Mouse (Mus musculus) liver, embryonic 12.5 days (tissue): ENCODE results near the gene Oprd1. TPM values are rescaled to one million over a fixed set of nuclear protein-coding genes. Genes with fewer than 3 reads are reported as not detected.

Experiments used
- ATAC-seq: fragments of 200-750 bp; cut with Nextera tagmentation; 2 replicates; pipeline ENCODE4 v1.8.0; 2017; ENCODE audit warnings: moderate number of reproducible peaks, mild to moderate bottlenecking, moderate library complexity
- H3K27ac ChIP-seq: fragments of 300-500 bp; sonication (generic); 2 replicates; pipeline ENCODE4 v1.5.1; 2016; ENCODE audit warnings: mild to moderate bottlenecking
- H3K27me3 ChIP-seq: fragments of 300-500 bp; sonication (generic); replicated peaks from 2 replicates; pipeline ENCODE4 v1.6.1; 2016; ENCODE audit warnings: mild to moderate bottlenecking, moderate library complexity
- H3K36me3 ChIP-seq: fragments of 300-500 bp; sonication (generic); 2 replicates; pipeline ENCODE4 v1.6.1; 2016; ENCODE audit warnings: mild to moderate bottlenecking, moderate library complexity
- H3K4me1 ChIP-seq: fragments of 300-500 bp; sonication (generic); 2 replicates; pipeline ENCODE4 v1.6.1; 2016
- H3K4me2 ChIP-seq: fragments of 300-500 bp; sonication (generic); 2 replicates; pipeline ENCODE4 v1.6.1; 2016; ENCODE audit warnings: mild to moderate bottlenecking, moderate library complexity
- H3K4me3 ChIP-seq: fragments of 300-500 bp; sonication (generic); 2 replicates; pipeline ENCODE4 v1.5.1; 2016; ENCODE audit warnings: mild to moderate bottlenecking, moderate library complexity
- H3K9ac ChIP-seq: fragments of 300-500 bp; sonication (generic); 2 replicates; pipeline ENCODE4 v1.6.1; 2016; ENCODE audit warnings: mild to moderate bottlenecking, moderate library complexity
- H3K9me3 ChIP-seq: fragments of 300-500 bp; sonication (generic); replicated peaks from 2 replicates; pipeline ENCODE4 v1.6.1; 2016; ENCODE audit warnings: mild to moderate bottlenecking, moderate library complexity
- WGBS: fragments of 180-500 bp; shearing (Covaris S2); methylation state at CpG from one replicate; pipeline ENCODE4 v1.1.7; 2016; ENCODE audit not compliant: insufficient replicate concordance; 5-methylcytosine and 5-hydroxymethylcytosine counted together
- polyA plus RNA-seq: library from polyadenylated mRNA; unstranded; fragments of >200 nt; fragmentation: Nextera tagmentation; extraction: Ambion mirVana; gene quantifications from 2 replicates; pipeline ENCODE4 v1.2.1, GENCODE M21; 2016

Gene Oprd1
- polyA plus RNA-seq, 1 experiment from 2014 or later, result 0.24 TPM

- no peak for ATAC-seq
- H3K9ac ChIP-seq, result peak overlapping the region; percentile 67
- 66% methylated on average over 10 of the region's 10 CpGs for WGBS
- no peaks in the 10 kb centered on the region for H3K9me3 ChIP-seq
- peaks cover 96% of the 10 kb centered on the region for H3K36me3 ChIP-seq
- H3K27ac ChIP-seq, result peak overlapping the region; percentile 79
- no peaks in the 10 kb centered on the region for H3K27me3 ChIP-seq
- H3K4me3 ChIP-seq, result peak overlapping the region; percentile 89
- H3K4me1 ChIP-seq, result peaks cover 98% of the 10 kb centered on the region
- peak overlapping the region; percentile 93 for H3K4me2 ChIP-seq
Measured at GRCm38 (mm10) chr4:132066101-132066773, 78.0 kb downstream of the Oprd1 start.

GRCm38 (mm10) chr4:132065578-132065977 is 78.7 kb downstream of the Oprd1 start:
- H3K4me1 ChIP-seq, result peaks cover 98% of the 10 kb centered on the region
- peaks cover 95% of the 10 kb centered on the region for H3K36me3 ChIP-seq
- peak overlapping the region; percentile 67 for H3K9ac ChIP-seq
- peak overlapping the region; percentile 93 for H3K4me2 ChIP-seq
- no peaks in the 10 kb centered on the region for H3K9me3 ChIP-seq
- ATAC-seq, result no peak
- peak overlapping the region; percentile 89 for H3K4me3 ChIP-seq
- no peaks in the 10 kb centered on the region for H3K27me3 ChIP-seq
- WGBS, result 22% methylated on average over 3 of the region's 3 CpGs
- peak overlapping the region; percentile 79 for H3K27ac ChIP-seq

DNA sequence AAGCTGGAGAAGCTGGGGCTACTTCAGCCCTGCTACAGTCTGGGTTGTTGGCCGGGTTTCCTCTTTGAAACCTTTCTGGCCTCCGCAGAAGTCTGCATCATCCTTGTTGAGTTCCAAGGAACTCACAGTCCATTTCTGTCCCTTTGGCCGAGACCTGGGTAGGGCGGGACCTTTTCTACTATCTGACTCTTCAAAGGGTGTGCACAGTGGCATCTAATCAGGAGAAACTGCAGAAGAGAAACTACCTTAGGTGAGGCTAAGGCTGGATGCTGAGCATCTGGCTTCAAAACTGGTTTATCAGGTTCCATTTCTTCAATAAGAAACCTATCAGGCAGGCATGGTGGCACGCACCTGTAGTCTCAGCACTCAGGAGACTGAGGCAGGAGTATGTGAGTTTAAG is 79.7 kb downstream of the Oprd1 start:
- Histone ChIP-seq H3K4me1 (peaks cover 98% of the 10 kb centered on the region), H3K4me3 (peak overlapping the region; percentile 9; the same call in 1 of the 2 replicates), H3K9ac (peak overlapping the region; percentile 22; the same call in 1 of the 2 replicates), H3K9me3 (no peaks in the 10 kb centered on the region), H3K27me3 (no peaks in the 10 kb centered on the region), H3K4me2 (peak overlapping the region; percentile 93), H3K36me3 (peaks cover 90% of the 10 kb centered on the region), H3K27ac (peak overlapping the region; percentile 79)
- no peak for ATAC-seq
- 74% methylated on average over 5 of the region's 5 CpGs for WGBS

DNA sequence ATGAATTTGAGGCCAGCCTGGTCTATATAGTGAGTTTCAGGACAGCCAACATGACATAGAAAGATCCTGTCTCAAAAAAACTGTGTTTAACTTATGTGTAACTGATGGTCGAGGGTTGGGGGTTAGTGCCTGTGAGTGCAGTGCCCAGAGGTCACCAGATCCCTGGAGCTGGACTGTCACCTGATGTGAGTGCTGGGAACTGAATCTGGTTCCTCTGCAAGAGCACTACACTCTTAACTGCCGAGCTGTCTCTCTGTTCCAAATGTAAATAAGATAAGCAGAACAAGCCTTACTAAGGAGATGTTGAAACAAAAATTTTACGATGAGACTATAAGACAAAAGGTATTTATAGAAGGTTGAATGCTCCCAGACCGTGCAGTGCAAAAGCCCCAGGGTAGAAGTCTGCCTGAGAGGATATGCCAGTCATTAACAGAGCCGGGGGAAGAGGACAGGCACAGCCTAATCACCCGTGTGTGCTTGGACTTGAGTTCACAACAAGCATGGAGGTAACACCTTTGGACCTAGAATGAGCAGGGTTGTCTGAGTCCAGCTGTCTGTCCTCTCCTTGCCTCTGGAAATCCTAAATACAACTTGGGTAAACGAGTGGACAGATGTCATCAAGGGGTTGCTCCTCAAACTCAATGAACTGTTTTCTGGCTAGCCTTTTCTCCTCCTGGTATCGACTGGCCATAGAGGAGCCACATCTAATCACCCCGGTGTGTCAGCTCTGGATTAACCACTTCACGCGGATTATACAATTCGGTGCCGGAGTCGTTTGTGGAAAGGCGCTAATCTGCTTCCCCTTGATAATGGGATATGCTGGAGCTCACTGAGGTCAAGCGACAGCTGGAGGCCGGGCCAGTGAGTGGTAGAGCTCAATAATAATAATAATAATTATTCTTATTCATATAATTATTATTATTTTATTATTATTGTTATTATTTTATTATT is 81.1 kb downstream of the Oprd1 start:
- peaks cover 90% of the 10 kb centered on the region for H3K36me3 ChIP-seq
- H3K27ac ChIP-seq, result peak overlapping the region; percentile 97
- peak overlapping the region; percentile 44 for H3K9ac ChIP-seq
- H3K9me3 ChIP-seq, result no peaks in the 10 kb centered on the region
- H3K4me2 ChIP-seq, result peak overlapping the region; percentile 40
- no peak overlapping the region; the same call in 1 of the 2 replicates for H3K4me3 ChIP-seq
- peaks cover 98% of the 10 kb centered on the region for H3K4me1 ChIP-seq
- no peaks in the 10 kb centered on the region for H3K27me3 ChIP-seq
- no peak for ATAC-seq
- 50% methylated on average over 17 of the region's 17 CpGs for WGBS

DNA sequence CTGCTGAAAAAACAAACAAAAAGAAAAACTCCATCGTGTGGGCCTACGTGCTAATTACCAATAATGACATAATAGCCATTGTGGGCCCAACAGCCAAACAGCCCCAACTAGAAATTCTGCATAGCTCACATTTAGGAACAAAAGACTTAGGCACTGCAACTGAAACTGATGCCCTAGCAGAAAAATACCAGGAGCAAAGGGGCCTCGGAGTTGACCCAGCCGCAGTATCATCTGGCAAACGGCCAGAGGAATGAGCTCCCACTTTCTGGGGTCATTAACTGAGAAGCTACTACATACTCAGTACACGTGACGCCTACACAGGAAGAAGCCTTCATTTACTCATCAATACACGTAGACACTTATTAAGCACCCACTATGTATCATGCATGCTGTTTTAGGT is 82.0 kb downstream of the Oprd1 start:
- Histone ChIP-seq H3K4me1 (peaks cover 98% of the 10 kb centered on the region), H3K27me3 (no peaks in the 10 kb centered on the region), H3K27ac (peak overlapping the region; percentile 97), H3K4me2 (peak overlapping the region; percentile 40), H3K4me3 (no peak overlapping the region), H3K9ac (peak overlapping the region; percentile 18; the same call in 1 of the 2 replicates), H3K9me3 (no peaks in the 10 kb centered on the region), H3K36me3 (peaks cover 90% of the 10 kb centered on the region)
- no peak for ATAC-seq
- 81% methylated on average over 8 of the region's 8 CpGs for WGBS

Other genes with a start within 250 kb of the Oprd1 start
- 0.81 and 1.3 TPM in 2 replicates for gene Tmem200b, start 222.7 kb downstream of the Oprd1 start, polyA plus RNA-seq
- 0.42 and 0.45 TPM in 2 replicates for gene Gm10300, start 69.8 kb downstream of the Oprd1 start, polyA plus RNA-seq
- gene Epb41, start 69.2 kb downstream of the Oprd1 start, polyA plus RNA-seq, result 177 and 187 TPM in 2 replicates
- 53.1 TPM in 2 replicates for gene Ythdf2, start 67.8 kb upstream of the Oprd1 start, polyA plus RNA-seq
- 19.1 and 19.5 TPM in 2 replicates for gene Gmeb1, start 117.1 kb upstream of the Oprd1 start, polyA plus RNA-seq
- gene Taf12, start 129.9 kb upstream of the Oprd1 start, polyA plus RNA-seq, result 61.7 and 61.8 TPM in 2 replicates
- gene Rab42, start 158.9 kb upstream of the Oprd1 start, polyA plus RNA-seq, result 0.61 and 1.0 TPM in 2 replicates
- 48.2 and 50.8 TPM in 2 replicates for gene Trnau1ap, start 185.1 kb upstream of the Oprd1 start, polyA plus RNA-seq
- 91.9 and 102 TPM in 2 replicates for gene Rcc1, start 209.1 kb upstream of the Oprd1 start, polyA plus RNA-seq